Mouse (Mus musculus) lung, postnatal 0 days (tissue): ENCODE measurements around the gene Icam1.
A peak's percentile ranks its signal among the peaks of the same experiment; 100 is the strongest.

ENCODE experiments used
- CTCF ChIP-seq: IDR thresholded peaks from 2 replicates; pipeline ENCODE4 v1.5.1; 2016; ENCODE audit warnings: antibody characterized with exemption, mild to moderate bottlenecking
- EP300 ChIP-seq: IDR thresholded peaks from 2 replicates; pipeline ENCODE4 v1.6.1; 2016; ENCODE audit warnings: antibody characterized with exemption, mild to moderate bottlenecking, control low read depth

- TF ChIP-seq CTCF: no peak
- peak; percentile 99 for TF ChIP-seq EP300
Measured at GRCm38 (mm10) chr9:21025258-21025810, 9.5 kb downstream of the Icam1 start.
